Mouse (Mus musculus): ENCODE data around the gene Lrwd1.

- TF ChIP-seq TAL1 (IDR thresholded peaks at IDR 0.05; ENCODE audit: low read length) (no peak), GATA1 (IDR thresholded peaks at IDR 0.05; ENCODE audit: low read length) (no peak)
These were observed 46.9 kb downstream of the Lrwd1 start for GRCm38 (mm10) chr5:136088821-136089575.

Data from erythroblast, embryonic 14.5 days (primary cell).